Mouse (Mus musculus) heart, adult 2 months (tissue): Measurements from ENCODE around the gene Snrpa1. TPM values are rescaled to one million over a fixed set of nuclear protein-coding genes. Genes with fewer than 3 reads are reported as not detected.

Experiments
- DNase-seq, 2 experiments: peaks; one replicate each; pipeline ENCODE4 v3.0.0; 2021
- H3K27ac ChIP-seq: fragments of 200-600 bp; 2 replicates; pipeline ENCODE4 v1.8.1; 2022
- H3K27me3 ChIP-seq: fragments of 200-500 bp; 2 replicates; pipeline ENCODE4 v1.6.1; 2012; ENCODE audit warnings: mild to moderate bottlenecking, low read length, inconsistent platforms, mixed read lengths; ENCODE audit not compliant: control insufficient read depth, insufficient read depth
- H3K36me3 ChIP-seq: fragments of 200-500 bp; 2 replicates; pipeline ENCODE4 v1.6.1; 2012; ENCODE audit warnings: low read length, inconsistent platforms; ENCODE audit not compliant: control insufficient read depth, insufficient read depth
- H3K4me1 ChIP-seq: fragments of 200-500 bp; 2 replicates; pipeline ENCODE4 v1.6.1; 2011; ENCODE audit warnings: low read length; ENCODE audit not compliant: control insufficient read depth, insufficient read depth
- H3K4me3 ChIP-seq: fragments of 200-600 bp; 2 replicates; pipeline ENCODE4 v1.8.1; 2022
- H3K79me2 ChIP-seq: fragments of 200-500 bp; replicated peaks from 2 replicates; pipeline ENCODE4 v1.6.1; 2012; ENCODE audit warnings: mild to moderate bottlenecking, inconsistent platforms, low read length, moderate library complexity, mixed read lengths; ENCODE audit not compliant: control insufficient read depth, insufficient read depth
- H3K9ac ChIP-seq: fragments of 200-500 bp; 2 replicates; pipeline ENCODE4 v1.6.1; 2012; ENCODE audit warnings: low read depth, mild to moderate bottlenecking, control low read depth, inconsistent platforms, low read length, mixed read lengths
- CTCF ChIP-seq: fragments of 200-600 bp; IDR thresholded peaks from 2 replicates; pipeline ENCODE4 v1.8.1; 2022; ENCODE audit warnings: antibody characterized with exemption, mild to moderate bottlenecking, moderate library complexity
- EP300 ChIP-seq: fragments of 200-500 bp; IDR thresholded peaks from 2 replicates; pipeline ENCODE4 v1.6.1; 2011; ENCODE audit warnings: low read depth, low read length, control low read depth; ENCODE audit not compliant: insufficient read depth
- POLR2A ChIP-seq: fragments of 200-500 bp; IDR thresholded peaks from 2 replicates; pipeline ENCODE4 v1.6.1; 2011; ENCODE audit warnings: mild to moderate bottlenecking, low read depth, low read length, control low read depth; ENCODE audit not compliant: insufficient read depth
- WGBS: fragments of 180-500 bp; shearing (Covaris S2); methylation state at CpG from one replicate; pipeline ENCODE4 v1.1.7; 2018; 5-methylcytosine and 5-hydroxymethylcytosine counted together
- intact Hi-C: fragments of 180-260 bp; cut with DNase I; formaldehyde crosslinking; loops from one replicate; pipeline ENCODE4 v1.15.1; 2025
- polyA plus RNA-seq: library from polyadenylated mRNA; depleted of rRNA; stranded (reverse); fragments of >200 nt; gene quantifications from 2 replicates; pipeline ENCODE4 v1.2.3, GENCODE M21; 2012
- total RNA-seq, 2 experiments: library from RNA; stranded (reverse); gene quantifications; 2 replicates each; pipeline ENCODE4 v1.2.3; 2021

Gene Snrpa1
- total and polyA plus RNA-seq, 3 experiments, result 9.3 to 22.3 (median 21.7) TPM

DNA sequence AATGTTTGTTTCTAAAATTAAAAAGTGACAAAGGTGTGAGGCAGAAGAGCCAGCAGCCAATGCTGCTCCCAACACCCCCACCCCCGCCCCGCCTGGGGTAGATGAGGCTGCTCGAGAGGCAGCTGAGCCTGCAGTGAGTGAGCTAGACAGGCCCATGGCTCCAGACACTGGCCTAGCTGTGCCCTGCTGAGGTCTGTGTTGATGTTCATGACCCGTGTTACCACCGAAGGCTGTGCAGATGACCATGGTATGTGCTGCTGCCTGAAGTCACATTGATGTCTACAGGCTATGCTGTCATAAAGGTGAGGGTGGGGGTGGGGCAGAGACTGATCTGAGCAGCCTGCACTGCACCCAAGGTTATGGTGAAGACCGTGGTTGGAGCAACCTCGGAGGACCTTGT, 40.0 kb downstream of the Snrpa1 start:
- no peak overlapping the region for H3K4me3 ChIP-seq
- TF ChIP-seq POLR2A (no peak), EP300 (no peak), CTCF (no peak)
- H3K27me3 ChIP-seq, result no peaks in the 10 kb centered on the region
- no peaks in the 10 kb centered on the region for H3K4me1 ChIP-seq
- H3K36me3 ChIP-seq, result no peaks in the 10 kb centered on the region
- H3K79me2 ChIP-seq, result no peaks in the 10 kb centered on the region
- no peak overlapping the region for H3K9ac ChIP-seq
- 88% methylated on average over 7 of the region's 7 CpGs for WGBS
- intact Hi-C loops, result no loop called here
- H3K27ac ChIP-seq, result no peak overlapping the region
- no peak for DNase-seq

DNA sequence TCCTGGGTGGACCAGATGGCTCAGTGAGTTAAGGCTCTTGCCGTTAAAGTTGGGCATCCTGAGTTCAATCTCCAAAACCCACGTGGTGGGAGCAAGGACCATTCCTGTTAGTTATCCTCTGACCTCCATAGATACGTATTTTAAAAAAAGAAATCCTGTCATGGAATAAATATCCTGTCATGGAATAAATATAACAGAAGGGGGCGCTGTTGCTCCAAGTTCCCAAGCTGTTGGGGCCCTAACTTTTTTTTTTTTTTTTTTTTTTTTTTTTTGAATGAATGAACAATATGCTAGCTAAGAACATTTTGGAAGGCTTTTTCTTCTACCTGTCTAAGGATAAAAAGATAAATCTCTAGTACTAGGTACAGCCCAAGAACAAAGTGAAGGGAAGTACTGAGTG, 43.1 kb downstream of the Snrpa1 start:
- TF ChIP-seq POLR2A (no peak), EP300 (no peak), CTCF (peak; percentile 81)
- no peaks in the 10 kb centered on the region for H3K27me3 ChIP-seq
- no peak overlapping the region for H3K9ac ChIP-seq
- intact Hi-C loops, result loop anchor here (1.0 to 2.0 kb wide), 4 partner anchors 148 to 559 kb away; partner anchors contain the start of gene Lrrk1
- no peak overlapping the region for H3K27ac ChIP-seq
- H3K4me3 ChIP-seq, result no peak overlapping the region
- H3K4me1 ChIP-seq, result no peaks in the 10 kb centered on the region
- H3K36me3 ChIP-seq, result no peaks in the 10 kb centered on the region
- DNase-seq, result no peak
- WGBS, result 1% methylated on average over 4 of the region's 4 CpGs
- H3K79me2 ChIP-seq, result no peaks in the 10 kb centered on the region

DNA sequence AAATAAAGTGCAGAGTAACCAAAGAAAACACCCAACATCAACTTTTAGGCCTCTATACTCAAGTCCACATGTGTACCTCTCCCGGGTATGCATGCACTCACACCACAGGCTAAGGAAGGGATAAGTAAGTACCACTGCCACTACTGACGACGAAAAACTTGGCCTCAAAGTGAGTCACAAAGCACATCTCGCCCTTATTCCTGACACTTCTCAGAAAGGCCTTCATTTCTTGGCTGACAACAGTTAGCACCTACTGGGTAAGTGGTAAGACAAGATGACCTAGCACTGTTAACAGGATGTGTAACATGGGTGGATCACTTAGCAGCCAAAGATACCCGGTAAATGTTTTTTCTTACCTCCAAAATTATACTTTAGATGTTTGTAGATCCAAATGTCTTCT, 45.7 kb downstream of the Snrpa1 start:
- H3K9ac ChIP-seq, result no peak overlapping the region

DNA sequence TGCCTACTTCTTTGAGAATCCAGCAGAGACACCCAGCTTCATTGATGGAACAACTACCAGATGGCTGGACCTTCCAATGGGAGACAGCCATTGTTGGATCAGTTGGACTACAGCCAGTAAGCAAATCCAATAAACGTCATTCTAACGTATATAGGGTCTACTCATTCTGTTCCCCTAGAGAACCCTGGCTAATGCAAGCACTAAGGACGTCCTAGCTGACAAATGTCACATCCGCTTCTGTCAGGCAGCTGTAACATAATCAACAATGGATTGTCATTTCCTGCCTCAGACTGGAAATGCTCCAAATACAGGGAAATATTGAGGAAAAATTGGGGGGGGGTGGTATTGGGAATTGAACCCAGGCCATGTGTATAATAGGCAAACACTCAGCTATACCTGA, 47.0 kb downstream of the Snrpa1 start:
- 37% methylated on average over 4 of the region's 4 CpGs for WGBS
- TF ChIP-seq POLR2A (no peak), EP300 (no peak), CTCF (no peak)
- Histone ChIP-seq H3K27ac (no peak overlapping the region), H3K79me2 (no peaks in the 10 kb centered on the region), H3K9ac (no peak overlapping the region), H3K36me3 (no peaks in the 10 kb centered on the region), H3K27me3 (no peaks in the 10 kb centered on the region), H3K4me3 (no peak overlapping the region), H3K4me1 (no peaks in the 10 kb centered on the region)
- intact Hi-C loops, result loop anchor here (5.0 kb wide), 1 partner anchor 92 kb away; no protein-coding TSS in a partner anchor
- DNase-seq, result no peak

More for the DNA sequence above, 45.7 kb downstream of the Snrpa1 start:
- no peak for TF ChIP-seq POLR2A
- no peaks in the 10 kb centered on the region for H3K79me2 ChIP-seq
- no peak for DNase-seq
- intact Hi-C loops, result no loop called here
- WGBS, result 90% methylated on average over 5 of the region's 5 CpGs
- H3K4me3 ChIP-seq, result no peak overlapping the region
- no peak overlapping the region for H3K27ac ChIP-seq
- no peaks in the 10 kb centered on the region for H3K4me1 ChIP-seq
- H3K36me3 ChIP-seq, result no peaks in the 10 kb centered on the region
- no peaks in the 10 kb centered on the region for H3K27me3 ChIP-seq

DNA sequence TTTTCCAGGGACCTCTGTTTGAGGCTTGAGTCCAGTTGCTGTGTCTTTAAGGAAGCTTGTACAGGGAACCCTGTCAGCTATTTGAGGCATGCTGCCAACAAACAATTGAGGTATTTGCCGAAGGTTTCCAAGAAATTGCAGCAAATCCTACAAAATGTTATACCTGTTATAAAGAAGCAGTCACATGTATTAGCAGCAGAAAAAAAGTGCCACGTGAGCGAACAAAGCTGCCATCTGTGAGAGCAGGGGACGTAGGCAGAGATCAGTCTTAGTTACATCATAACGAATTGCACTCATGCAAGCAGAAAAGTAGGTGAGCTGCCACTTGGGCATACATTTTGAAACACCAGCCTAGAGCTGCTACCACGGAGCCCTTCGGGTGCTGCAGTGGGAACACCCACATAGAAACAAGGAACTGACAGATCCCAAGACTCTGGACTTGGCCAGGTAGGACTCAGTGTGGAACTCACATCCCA, 47.8 kb downstream of the Snrpa1 start:
- TF ChIP-seq CTCF, result no peak
- no peak for TF ChIP-seq POLR2A
- no peak for TF ChIP-seq EP300
- WGBS, result 61% methylated on average over 7 of the region's 7 CpGs
- DNase-seq, result no peak
- Histone ChIP-seq H3K36me3 (no peaks in the 10 kb centered on the region), H3K27me3 (no peaks in the 10 kb centered on the region), H3K4me3 (no peak overlapping the region), H3K9ac (no peak overlapping the region), H3K79me2 (no peaks in the 10 kb centered on the region), H3K4me1 (no peaks in the 10 kb centered on the region; the same call in 1 of the 2 replicates), H3K27ac (no peak overlapping the region)
- intact Hi-C loops, result loop anchor here (5.0 kb wide), 1 partner anchor 91 kb away; no protein-coding TSS in a partner anchor

DNA sequence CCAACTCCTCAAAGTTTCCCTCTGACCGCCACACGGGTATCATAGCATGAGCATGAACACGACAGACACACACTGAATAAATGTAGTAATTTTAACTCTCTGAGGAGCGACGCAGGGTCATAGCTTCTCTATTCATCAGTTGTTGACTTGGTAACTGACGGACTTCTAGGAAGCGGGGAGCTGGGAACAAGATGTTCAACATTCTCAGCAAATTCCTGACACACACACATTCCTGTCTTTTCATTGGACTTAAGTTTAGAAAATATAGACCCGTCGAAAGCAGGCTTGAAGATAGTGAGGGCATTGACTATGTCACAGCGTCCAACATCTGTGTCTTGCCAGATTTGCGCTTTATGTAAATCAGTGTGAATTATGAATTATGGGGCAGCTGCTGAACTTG, 48.4 kb downstream of the Snrpa1 start:
- Histone ChIP-seq H3K27me3 (no peaks in the 10 kb centered on the region), H3K9ac (no peak overlapping the region), H3K4me3 (no peak overlapping the region), H3K4me1 (no peaks in the 10 kb centered on the region; the same call in 1 of the 2 replicates), H3K36me3 (no peaks in the 10 kb centered on the region), H3K79me2 (no peaks in the 10 kb centered on the region), H3K27ac (no peak overlapping the region)
- DNase-seq, result no peak
- WGBS, result 60% methylated on average over 11 of the region's 11 CpGs
- intact Hi-C loops, result loop anchor here (5.0 kb wide), 1 partner anchor 90 kb away; no protein-coding TSS in a partner anchor
- no peak for TF ChIP-seq POLR2A
- no peak for TF ChIP-seq EP300
- TF ChIP-seq CTCF, result no peak
